Mouse (Mus musculus) gastrocnemius, postnatal 4 days (tissue): Measurements from ENCODE around the gene Smim1. TPM values are rescaled to one million over a fixed set of nuclear protein-coding genes. Genes with fewer than 3 reads are reported as not detected.

Experiments
- DNase-seq, 2 experiments: peaks; one replicate each; pipeline ENCODE4 v3.0.0; 2021 to 2022; ENCODE audit warnings: low spot score in 2 of 2, mixed read lengths in 2 of 2
- total RNA-seq, 2 experiments: library from RNA; stranded (reverse); gene quantifications; 2 replicates each; pipeline ENCODE4 v1.2.3; 2021

Gene Smim1
- total RNA-seq, 2 experiments from 2014 or later, result 27.2 to 37.8 TPM

GRCm38 (mm10) chr4:154022407-154022806 lies 3.6 kb downstream of the Smim1 start:
- DNase-seq, result no peak

GRCm38 (mm10) chr4:154021432-154021831 lies 4.6 kb downstream of the Smim1 start:
- no peak for DNase-seq

GRCm38 (mm10) chr4:154019571-154019970 lies 6.5 kb downstream of the Smim1 start:
- peak in 1 of 2 experiments; percentile 38 for DNase-seq

- no peak for DNase-seq
These were observed 10.6 kb downstream of the Smim1 start for GRCm38 (mm10) chr4:154015476-154015875.

- DNase-seq, result peak in 1 of 2 experiments; percentile 39
These were observed 13.7 kb downstream of the Smim1 start for GRCm38 (mm10) chr4:154012132-154012882.

GRCm38 (mm10) chr4:154011646-154012089 lies 14.4 kb downstream of the Smim1 start, which contains the start of gene Lrrc47:
Lrrc47 (plus strand) TSS chr4:154011731.
- DNase-seq, result peak; percentile 53 to 83

GRCm38 (mm10) chr4:154010907-154011645 lies 15.0 kb downstream of the Smim1 start:
- no peak for DNase-seq

GRCm38 (mm10) chr4:154007759-154008158 lies 18.3 kb downstream of the Smim1 start:
- no peak for DNase-seq

GRCm38 (mm10) chr4:154006264-154006663 lies 19.8 kb downstream of the Smim1 start:
- DNase-seq, result no peak

GRCm38 (mm10) chr4:154005488-154005887 lies 20.5 kb downstream of the Smim1 start:
- DNase-seq, result no peak

GRCm38 (mm10) chr4:153993505-153993904 lies 32.5 kb downstream of the Smim1 start:
- DNase-seq, result no peak

- no peak for DNase-seq
These were observed 33.3 kb downstream of the Smim1 start for GRCm38 (mm10) chr4:153992715-153993114.

GRCm38 (mm10) chr4:153980470-153980869 lies 45.6 kb downstream of the Smim1 start:
- no peak for DNase-seq

- DNase-seq, result no peak
These were observed 46.8 kb downstream of the Smim1 start for GRCm38 (mm10) chr4:153979243-153979642.

GRCm38 (mm10) chr4:153975768-153976167 lies 50.3 kb downstream of the Smim1 start:
- DNase-seq, result no peak

- DNase-seq, result no peak
These were observed 50.8 kb downstream of the Smim1 start for GRCm38 (mm10) chr4:153975292-153975662.

GRCm38 (mm10) chr4:153974431-153975291 lies 51.4 kb downstream of the Smim1 start, which contains the start of the genes Dffb and Cep104:
Dffb (minus strand) TSS chr4:153975126.
Cep104 (plus strand) TSS chr4:153975194.
- peak; percentile 91 to 96 for DNase-seq
